Comparison of ENCODE assay signal across 9 mouse cellular contexts in the genomic region with DNA sequence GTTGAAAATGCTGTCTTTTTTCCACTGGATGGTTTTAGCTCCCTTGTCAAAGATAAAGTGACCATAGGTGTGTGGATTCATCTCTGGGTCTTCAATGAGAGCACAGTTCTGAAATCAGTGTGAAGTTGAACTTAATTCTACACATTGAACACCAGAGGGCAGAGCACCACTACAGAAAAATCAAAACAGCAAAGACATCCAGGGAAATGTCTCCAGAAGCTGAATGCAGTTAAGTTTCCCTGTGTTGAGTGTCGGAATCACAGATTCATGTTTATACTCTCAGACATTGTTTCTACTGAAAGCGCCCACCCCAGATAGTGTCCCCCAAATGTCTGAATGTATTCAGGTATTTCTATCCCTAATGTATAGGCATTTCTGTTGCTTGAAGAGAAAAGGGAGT.
DNase-seq lines count a peak whose midpoint lies in the region; ATAC-seq lines count a peak whose summit lies in the region.
"Had no signal": no experiment of that assay in that cellular context is flagged by ENCODE, and none has a peak within 500 bp of the region (broad histone marks: within the 10 kb centered on the region; RNA-seq: fewer than 3 reads in every experiment).

No protein-coding gene starts in this region.

- H3K4me3 ChIP-seq in kidney, embryonic 16.5 days (ENCODE audit: low read length), result no peak overlapping the region
- H3K4me3 ChIP-seq in forebrain, embryonic 16.5 days (replicated peaks; ENCODE audit: low read length), result no peak overlapping the region
- H3K4me3 ChIP-seq: neural tube, embryonic 13.5 days had no signal

- 34% methylated on average over 2 of the region's 2 CpGs for WGBS in kidney, embryonic 16.5 days
- 44% methylated on average over 2 of the region's 2 CpGs for WGBS in forebrain, embryonic 16.5 days

- H3K9ac ChIP-seq in kidney, embryonic 16.5 days (replicated peaks; ENCODE audit: low read length), result no peak overlapping the region
- H3K9ac ChIP-seq in forebrain, embryonic 16.5 days (replicated peaks; ENCODE audit: low read depth, low read length), result no peak overlapping the region
- H3K9ac ChIP-seq: neural tube, embryonic 13.5 days had no signal

- H3K4me2 ChIP-seq in kidney, embryonic 16.5 days (replicated peaks; ENCODE audit: low read depth, low read length), result no peak overlapping the region
- H3K4me2 ChIP-seq in forebrain, embryonic 16.5 days (ENCODE audit: low read length), result no peak overlapping the region
- H3K4me2 ChIP-seq: neural tube, embryonic 13.5 days had no signal

- no peaks in the 10 kb centered on the region for H3K27me3 ChIP-seq in kidney, embryonic 16.5 days (ENCODE audit: insufficient read depth, low read length)
- no peaks in the 10 kb centered on the region for H3K27me3 ChIP-seq in forebrain, embryonic 16.5 days (replicated peaks; ENCODE audit: control insufficient read depth, insufficient read depth, low read length)
- H3K27me3 ChIP-seq: neural tube, embryonic 13.5 days had no signal

- H3K36me3 ChIP-seq in kidney, embryonic 16.5 days (ENCODE audit: insufficient read depth, low read length), result no peaks in the 10 kb centered on the region
- H3K36me3 ChIP-seq in forebrain, embryonic 16.5 days (ENCODE audit: control insufficient read depth, insufficient read depth), result no peaks in the 10 kb centered on the region
- H3K36me3 ChIP-seq: neural tube, embryonic 13.5 days had no signal

- peak; percentile 17 for DNase-seq in kidney, adult 9 months
- DNase-seq in B cell, adult 2 months, result peak; percentile 42 to 47
- DNase-seq in brain, adult 2 months (ENCODE audit: low read depth, low spot score), result peak; percentile 81
- peak; percentile 42 for DNase-seq in mesoderm, embryonic 11.5 days (ENCODE audit: low read depth, low spot score)
- no peak for DNase-seq in urinary bladder, postnatal 10 days (ENCODE audit: low spot score)

- no peak overlapping the region for H3K27ac ChIP-seq in kidney, embryonic 16.5 days (ENCODE audit: low read length)
- no peak overlapping the region for H3K27ac ChIP-seq in forebrain, embryonic 16.5 days (ENCODE audit: low read length)
- H3K27ac ChIP-seq: neural tube, embryonic 13.5 days had no signal

- no peak for ATAC-seq in kidney, embryonic 16.5 days (ENCODE audit: low FRiP score, low TSS enrichment)
- peak; percentile 45; the same call in 1 of the 2 replicates for ATAC-seq in forebrain, embryonic 16.5 days
- no peak for ATAC-seq in monocyte, adult 5-6 weeks (replicated peaks; ENCODE audit: insufficient number of reproducible peaks, low FRiP score, low TSS enrichment, poor library complexity, severe bottlenecking)

- no peaks in the 10 kb centered on the region for H3K9me3 ChIP-seq in kidney, embryonic 16.5 days (ENCODE audit: low read length)
- no peaks in the 10 kb centered on the region for H3K9me3 ChIP-seq in forebrain, embryonic 16.5 days (ENCODE audit: control insufficient read depth, low read length)
- H3K9me3 ChIP-seq: neural tube, embryonic 13.5 days had no signal

- no peaks in the 10 kb centered on the region for H3K4me1 ChIP-seq in kidney, embryonic 16.5 days (ENCODE audit: insufficient read depth, low read length)
- no peaks in the 10 kb centered on the region for H3K4me1 ChIP-seq in forebrain, embryonic 16.5 days (replicated peaks; ENCODE audit: control insufficient read depth, insufficient read depth, low read length)
- H3K4me1 ChIP-seq: neural tube, embryonic 13.5 days had no signal
